Mouse (Mus musculus) c-Kit-negative CD71-positive TER-119-positive erythroid progenitor cells, embryonic 14.5 days (primary cell): ENCODE measurements around the gene Sema3f.

Experiments used
- DNase-seq: peaks from one replicate; pipeline ENCODE4 v3.0.0-alpha.2; 2013; ENCODE audit warnings: low read depth, low spot score

The Sema3f gene

GRCm38 (mm10) chr9:107692785-107693184 lies 17.5 kb downstream of the Sema3f start:
- DNase-seq: no peak

GRCm38 (mm10) chr9:107690391-107690790 lies 19.9 kb downstream of the Sema3f start:
- no peak for DNase-seq

- DNase-seq: no peak
Measured at GRCm38 (mm10) chr9:107688939-107689338, 21.3 kb downstream of the Sema3f start.

- DNase-seq: no peak
Measured at GRCm38 (mm10) chr9:107688415-107688814, 21.9 kb downstream of the Sema3f start.

GRCm38 (mm10) chr9:107685231-107685981 lies 24.9 kb downstream of the Sema3f start:
- DNase-seq: no peak

GRCm38 (mm10) chr9:107682405-107682804 lies 27.9 kb downstream of the Sema3f start:
- no peak for DNase-seq

- DNase-seq: no peak
Measured at GRCm38 (mm10) chr9:107679501-107679900, 30.8 kb downstream of the Sema3f start, which contains the start of gene Gnat1. Gene Gnat1 (minus strand): TSS chr9:107679712.

- no peak for DNase-seq
Measured at GRCm38 (mm10) chr9:107678861-107679260, 31.4 kb downstream of the Sema3f start.

- DNase-seq: peak; percentile 63
Measured at GRCm38 (mm10) chr9:107677819-107678526, 32.3 kb downstream of the Sema3f start.

- DNase-seq: peak; percentile 24
Measured at GRCm38 (mm10) chr9:107677091-107677784, 33.0 kb downstream of the Sema3f start.

- no peak for DNase-seq
Measured at GRCm38 (mm10) chr9:107676302-107676701, 34.0 kb downstream of the Sema3f start.

GRCm38 (mm10) chr9:107675671-107676301 lies 34.5 kb downstream of the Sema3f start:
- DNase-seq: no peak

- no peak for DNase-seq
Measured at GRCm38 (mm10) chr9:107674609-107675429, 35.5 kb downstream of the Sema3f start.

- DNase-seq: no peak
Measured at GRCm38 (mm10) chr9:107670259-107670658, 40.0 kb downstream of the Sema3f start.

GRCm38 (mm10) chr9:107669480-107669945 lies 40.8 kb downstream of the Sema3f start, which contains the start of gene Slc38a3:
Gene Slc38a3 (minus strand): TSS chr9:107669530.
- DNase-seq: no peak

- no peak for DNase-seq
Measured at GRCm38 (mm10) chr9:107668916-107669315, 41.4 kb downstream of the Sema3f start.

- DNase-seq: no peak
Measured at GRCm38 (mm10) chr9:107668011-107668410, 42.3 kb downstream of the Sema3f start.

GRCm38 (mm10) chr9:107667219-107667618 lies 43.1 kb downstream of the Sema3f start:
- DNase-seq: no peak

- DNase-seq: no peak
Measured at GRCm38 (mm10) chr9:107666751-107667205, 43.5 kb downstream of the Sema3f start.

GRCm38 (mm10) chr9:107665308-107665707 lies 45.0 kb downstream of the Sema3f start:
- DNase-seq: no peak

GRCm38 (mm10) chr9:107663525-107663924 lies 46.8 kb downstream of the Sema3f start:
- no peak for DNase-seq
